9 mouse cellular contexts compared by ENCODE assay signal in the genomic region with DNA sequence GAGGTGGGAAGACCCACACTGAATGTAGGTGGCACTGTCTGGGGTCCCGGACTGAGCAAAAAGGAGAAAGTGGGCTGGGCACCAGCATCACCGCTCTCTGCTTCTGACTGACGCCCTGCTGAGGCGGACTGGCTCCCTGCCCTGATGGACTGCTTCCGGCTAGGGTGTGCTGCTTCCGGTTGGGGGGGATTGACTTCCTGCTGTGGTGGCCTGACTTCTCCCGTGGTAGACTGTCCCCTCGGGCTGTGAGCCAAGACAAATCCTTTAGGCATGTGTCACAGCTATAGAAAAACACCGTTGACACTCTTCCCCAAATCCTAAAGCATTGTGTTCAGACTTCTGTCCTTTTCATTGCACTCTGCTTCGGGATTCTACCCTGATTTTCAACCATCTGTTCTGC. TPM values are rescaled to one million over a fixed set of nuclear protein-coding genes. Genes with fewer than 3 reads are reported as not detected.
DNase-seq lines count a peak whose midpoint lies in the region.
"Had no signal": no experiment of that assay in that cellular context is flagged by ENCODE, and none has a peak within 500 bp of the region (broad histone marks: within the 10 kb centered on the region; RNA-seq: fewer than 3 reads in every experiment).

No protein-coding gene starts in this region.

- H3K9me3 ChIP-seq in forebrain, embryonic 10.5 days: peaks cover 3% of the 10 kb centered on the region; the same call in 1 of the 2 replicates

- intact Hi-C loops in left cerebral cortex, postnatal 36 days (cut with DNase I): no loop called here

- 74% methylated on average over 10 of the region's 10 CpGs for WGBS in forebrain, embryonic 10.5 days

- H3K27me3 ChIP-seq in forebrain, embryonic 10.5 days (ENCODE audit: poor library complexity, severe bottlenecking): peaks cover 36% of the 10 kb centered on the region

- H3K4me3 ChIP-seq in forebrain, embryonic 10.5 days: no peak overlapping the region

- H3K27ac ChIP-seq in forebrain, embryonic 10.5 days: no peak overlapping the region

- peaks cover 26% of the 10 kb centered on the region for H3K4me1 ChIP-seq in forebrain, embryonic 10.5 days

- peak; percentile 32 to 59 for DNase-seq in adrenal gland, adult (ENCODE audit: inconsistent age in 2 of 2, low spot score in 1 of 2)
- DNase-seq in adrenal gland, postnatal 4 days (ENCODE audit: low spot score in 2 of 2): no peak
- peak; percentile 13 for DNase-seq in thymus, postnatal 14 days
- DNase-seq in thymus, postnatal 10 days (ENCODE audit: low spot score in 2 of 2): no peak
- peak; percentile 80 for DNase-seq in kidney, postnatal 10 days
- no peak for DNase-seq in left cerebral cortex, postnatal 36 days (ENCODE audit: low spot score in 2 of 2)
- no peak for DNase-seq in spleen, postnatal 36 days (ENCODE audit: low spot score in 2 of 2)
- DNase-seq in forebrain, embryonic 10.5 days (ENCODE audit: extremely low spot score, low spot score): no peak
- DNase-seq: cerebellum, postnatal 25 days had no signal

- H3K36me3 ChIP-seq in forebrain, embryonic 10.5 days (replicated peaks): no peaks in the 10 kb centered on the region

RNA-seq across cellular contexts. Expression of a gene that starts 26.0 kb away (rescaled TPM):
- 10 to 100 TPM; 35.4 to 40.6 TPM for total RNA-seq in adrenal gland, postnatal 4 days (2021)
- total RNA-seq in left cerebral cortex, postnatal 36 days (2021): 1 to 10 TPM; 9.5 to 9.6 TPM
- polyA plus RNA-seq in forebrain, embryonic 10.5 days (2016; fragmentation: Nextera tagmentation; extraction: Ambion mirVana): 21.6 and 29.1 TPM in 2 replicates

Comparison
In these comparisons a context has a peak if more than half of its experiments do, and no peak if none do; other contexts are left out.
1. DNase-seq: peak in adrenal gland, adult (2 of 2), thymus, postnatal 14 days (single experiment) and kidney, postnatal 10 days (single experiment); none in adrenal gland, postnatal 4 days (0 of 2), thymus, postnatal 10 days (0 of 2), left cerebral cortex, postnatal 36 days (0 of 2), spleen, postnatal 36 days (0 of 2) and forebrain, embryonic 10.5 days (single experiment).